Mouse (Mus musculus): ENCODE measurements around the gene Pygm. TPM values are rescaled to one million over a fixed set of nuclear protein-coding genes. Genes with fewer than 3 reads are reported as not detected.

Pygm gene
- polyA plus RNA-seq, 1 experiment from 2014 or later, result 2.3 TPM

GRCm38 (mm10) chr19:6342276-6342933 is 41.8 kb upstream of the Pygm start:
- Histone ChIP-seq H3K4me2 (replicated peaks) (no peak overlapping the region), H3K4me1 (peaks cover 17% of the 10 kb centered on the region), H3K27me3 (no peaks in the 10 kb centered on the region; the same call in 1 of the 2 replicates), H3K4me3 (no peak overlapping the region), H3K9ac (replicated peaks) (no peak overlapping the region), H3K36me3 (peaks cover 71% of the 10 kb centered on the region), H3K9me3 (no peaks in the 10 kb centered on the region), H3K27ac (replicated peaks) (no peak overlapping the region)
- WGBS, result 71% methylated on average over 5 of the region's 5 CpGs
- ATAC-seq (ENCODE audit: low FRiP score, low read depth), result no peak

GRCm38 (mm10) chr19:6343066-6343925 is 40.9 kb upstream of the Pygm start:
- H3K4me3 ChIP-seq, result no peak overlapping the region
- no peak overlapping the region for H3K4me2 ChIP-seq (replicated peaks)
- H3K4me1 ChIP-seq, result peaks cover 16% of the 10 kb centered on the region
- 90% methylated on average over 19 of the region's 19 CpGs for WGBS
- H3K9me3 ChIP-seq, result no peaks in the 10 kb centered on the region
- no peaks in the 10 kb centered on the region; the same call in 1 of the 2 replicates for H3K27me3 ChIP-seq
- no peak overlapping the region for H3K9ac ChIP-seq (replicated peaks)
- no peak for ATAC-seq (ENCODE audit: low FRiP score, low read depth)
- peaks cover 70% of the 10 kb centered on the region for H3K36me3 ChIP-seq
- no peak overlapping the region for H3K27ac ChIP-seq (replicated peaks)

- Histone ChIP-seq H3K9me3 (no peaks in the 10 kb centered on the region), H3K9ac (replicated peaks) (no peak overlapping the region), H3K4me2 (replicated peaks) (no peak overlapping the region), H3K36me3 (peaks cover 66% of the 10 kb centered on the region), H3K4me3 (no peak overlapping the region), H3K27me3 (no peaks in the 10 kb centered on the region; the same call in 1 of the 2 replicates), H3K4me1 (peaks cover 16% of the 10 kb centered on the region), H3K27ac (replicated peaks) (no peak overlapping the region)
- 86% methylated on average over 5 of the region's 5 CpGs for WGBS
- no peak for ATAC-seq (ENCODE audit: low FRiP score, low read depth)
These were observed 40.2 kb upstream of the Pygm start for GRCm38 (mm10) chr19:6343996-6344395.

- no peaks in the 10 kb centered on the region for H3K27me3 ChIP-seq
- H3K36me3 ChIP-seq, result peaks cover 52% of the 10 kb centered on the region
- no peak overlapping the region for H3K4me2 ChIP-seq (replicated peaks)
- WGBS, result 96% methylated on average over 5 of the region's 5 CpGs
- H3K9ac ChIP-seq (replicated peaks), result no peak overlapping the region
- H3K4me3 ChIP-seq, result no peak overlapping the region
- ATAC-seq (ENCODE audit: low FRiP score, low read depth), result no peak
- H3K4me1 ChIP-seq, result peaks cover 5% of the 10 kb centered on the region
- no peaks in the 10 kb centered on the region for H3K9me3 ChIP-seq
- H3K27ac ChIP-seq (replicated peaks), result no peak overlapping the region
These were observed 38.2 kb upstream of the Pygm start for GRCm38 (mm10) chr19:6346023-6346422.

- Histone ChIP-seq H3K9me3 (no peaks in the 10 kb centered on the region), H3K4me2 (replicated peaks) (no peak overlapping the region), H3K27ac (replicated peaks) (no peak overlapping the region), H3K4me3 (no peak overlapping the region), H3K36me3 (peaks cover 52% of the 10 kb centered on the region), H3K27me3 (no peaks in the 10 kb centered on the region), H3K4me1 (peaks cover under 1% of the 10 kb centered on the region), H3K9ac (replicated peaks) (no peak overlapping the region)
- 90% methylated on average over 10 of the region's 10 CpGs for whole genome bisulfite sequencing
- no peak for ATAC-seq (ENCODE audit: low FRiP score, low read depth)
These were observed 37.5 kb upstream of the Pygm start for GRCm38 (mm10) chr19:6346661-6347060.

- H3K36me3 ChIP-seq, result peaks cover 47% of the 10 kb centered on the region
- ATAC-seq (ENCODE audit: low FRiP score, low read depth), result no peak
- H3K4me3 ChIP-seq, result no peak overlapping the region
- no peak overlapping the region for H3K4me2 ChIP-seq (replicated peaks)
- H3K9ac ChIP-seq (replicated peaks), result no peak overlapping the region
- no peak overlapping the region for H3K27ac ChIP-seq (replicated peaks)
- no peaks in the 10 kb centered on the region for H3K27me3 ChIP-seq
- no peaks in the 10 kb centered on the region; the same call in 1 of the 2 replicates for H3K4me1 ChIP-seq
- 95% methylated on average over 4 of the region's 4 CpGs for WGBS
- H3K9me3 ChIP-seq, result no peaks in the 10 kb centered on the region
These were observed 36.6 kb upstream of the Pygm start for GRCm38 (mm10) chr19:6347615-6348014.

- no peak overlapping the region for H3K9ac ChIP-seq (replicated peaks)
- no peak overlapping the region for H3K4me3 ChIP-seq
- no peaks in the 10 kb centered on the region for H3K27me3 ChIP-seq
- H3K27ac ChIP-seq (replicated peaks), result peak overlapping the region; percentile 1; the same call in 1 of the 2 replicates
- H3K4me2 ChIP-seq (replicated peaks), result no peak overlapping the region
- H3K4me1 ChIP-seq, result no peaks in the 10 kb centered on the region
- peaks cover 42% of the 10 kb centered on the region for H3K36me3 ChIP-seq
- H3K9me3 ChIP-seq, result no peaks in the 10 kb centered on the region
- no peak for ATAC-seq (ENCODE audit: low FRiP score, low read depth)
- WGBS, result 74% methylated on average over 9 of the region's 9 CpGs
These were observed 35.5 kb upstream of the Pygm start for GRCm38 (mm10) chr19:6348717-6349116.

GRCm38 (mm10) chr19:6349215-6349983 is 34.8 kb upstream of the Pygm start:
- 52% methylated on average over 14 of the region's 14 CpGs for whole genome bisulfite sequencing
- Histone ChIP-seq H3K4me1 (no peaks in the 10 kb centered on the region), H3K36me3 (peaks cover 49% of the 10 kb centered on the region), H3K4me3 (no peak overlapping the region), H3K4me2 (replicated peaks) (no peak overlapping the region), H3K9me3 (no peaks in the 10 kb centered on the region), H3K27me3 (no peaks in the 10 kb centered on the region), H3K9ac (replicated peaks) (no peak overlapping the region), H3K27ac (replicated peaks) (no peak overlapping the region; the same call in 1 of the 2 replicates)
- ATAC-seq (ENCODE audit: low FRiP score, low read depth), result no peak

GRCm38 (mm10) chr19:6351431-6352106 is 32.6 kb upstream of the Pygm start:
- 72% methylated on average over 14 of the region's 14 CpGs for WGBS
- no peaks in the 10 kb centered on the region for H3K27me3 ChIP-seq
- peaks cover 37% of the 10 kb centered on the region for H3K36me3 ChIP-seq
- H3K9ac ChIP-seq (replicated peaks), result no peak overlapping the region
- no peaks in the 10 kb centered on the region for H3K9me3 ChIP-seq
- no peak overlapping the region for H3K4me3 ChIP-seq
- H3K4me2 ChIP-seq (replicated peaks), result no peak overlapping the region
- no peak overlapping the region for H3K27ac ChIP-seq (replicated peaks)
- no peak for ATAC-seq (ENCODE audit: low FRiP score, low read depth)
- no peaks in the 10 kb centered on the region for H3K4me1 ChIP-seq

- Histone ChIP-seq H3K27me3 (no peaks in the 10 kb centered on the region), H3K4me1 (no peaks in the 10 kb centered on the region), H3K4me3 (no peak overlapping the region), H3K9ac (replicated peaks) (no peak overlapping the region), H3K27ac (replicated peaks) (no peak overlapping the region), H3K36me3 (peaks cover 32% of the 10 kb centered on the region), H3K4me2 (replicated peaks) (no peak overlapping the region), H3K9me3 (no peaks in the 10 kb centered on the region)
- no peak for ATAC-seq (ENCODE audit: low FRiP score, low read depth)
- 91% methylated on average over 2 of the region's 2 CpGs for WGBS
These were observed 32.1 kb upstream of the Pygm start for GRCm38 (mm10) chr19:6352107-6352505.

- ATAC-seq (ENCODE audit: low FRiP score, low read depth), result no peak
These were observed 30.2 kb upstream of the Pygm start for GRCm38 (mm10) chr19:6354030-6354429.

More at GRCm38 (mm10) chr19:6354030-6354429, 30.2 kb upstream of the Pygm start:
- H3K27me3 ChIP-seq, result no peaks in the 10 kb centered on the region
- 83% methylated on average over 7 of the region's 7 CpGs for WGBS
- no peak overlapping the region for H3K4me2 ChIP-seq (replicated peaks)
- peaks cover 17% of the 10 kb centered on the region; the same call in 1 of the 2 replicates for H3K36me3 ChIP-seq
- H3K27ac ChIP-seq (replicated peaks), result 0 out of 2 replicates have a peak overlapping the region, but pooled peaks have one; percentile 3
- H3K4me3 ChIP-seq, result no peak overlapping the region
- H3K9me3 ChIP-seq, result no peaks in the 10 kb centered on the region
- no peaks in the 10 kb centered on the region for H3K4me1 ChIP-seq
- no peak overlapping the region for H3K9ac ChIP-seq (replicated peaks)
